Mouse (Mus musculus) embryonic facial prominence, embryonic 15.5 days (tissue): ENCODE measurements around the gene Il5. TPM values are rescaled to one million over a fixed set of nuclear protein-coding genes. Genes with fewer than 3 reads are reported as not detected.

ENCODE experiments used
- ATAC-seq: fragments of 200-750 bp; cut with Nextera tagmentation; 2 replicates; pipeline ENCODE4 v1.8.0; 2017; ENCODE audit warnings: low read depth, moderate TSS enrichment; ENCODE audit not compliant: insufficient number of reproducible peaks, low FRiP score, low TSS enrichment
- H3K27ac ChIP-seq: fragments of 300-500 bp; sonication (generic); replicated peaks from 2 replicates; pipeline ENCODE4 v1.5.1; 2015; ENCODE audit warnings: mild to moderate bottlenecking, inconsistent platforms
- H3K27me3 ChIP-seq: fragments of 300-500 bp; sonication (generic); 2 replicates; pipeline ENCODE4 v1.6.1; 2015; ENCODE audit warnings: inconsistent platforms
- H3K36me3 ChIP-seq: fragments of 300-500 bp; sonication (generic); 2 replicates; pipeline ENCODE4 v1.6.1; 2015; ENCODE audit warnings: mild to moderate bottlenecking, inconsistent platforms
- H3K4me1 ChIP-seq: fragments of 300-500 bp; sonication (generic); 2 replicates; pipeline ENCODE4 v1.6.1; 2015; ENCODE audit warnings: inconsistent platforms
- H3K4me2 ChIP-seq: fragments of 300-500 bp; sonication (generic); replicated peaks from 2 replicates; pipeline ENCODE4 v1.6.1; 2015; ENCODE audit warnings: mild to moderate bottlenecking, inconsistent platforms
- H3K4me3 ChIP-seq: fragments of 300-500 bp; sonication (generic); replicated peaks from 2 replicates; pipeline ENCODE4 v1.5.1; 2015; ENCODE audit warnings: mild to moderate bottlenecking, inconsistent platforms
- H3K9ac ChIP-seq: fragments of 300-500 bp; sonication (generic); 2 replicates; pipeline ENCODE4 v1.6.1; 2015; ENCODE audit warnings: inconsistent platforms
- H3K9me3 ChIP-seq: fragments of 300-500 bp; sonication (generic); replicated peaks from 2 replicates; pipeline ENCODE4 v1.6.1; 2016; ENCODE audit warnings: inconsistent platforms
- WGBS: fragments of 180-500 bp; shearing (Covaris S2); methylation state at CpG from one replicate; pipeline ENCODE4 v1.1.7; 2015; 5-methylcytosine and 5-hydroxymethylcytosine counted together
- microRNA-seq: library from miRNA; unstranded; fragments of <30 nt; microRNA quantifications from one replicate; pipeline ENCODE4, GENCODE M21; 2016; ENCODE audit warnings: borderline number of aligned reads
- polyA plus RNA-seq: library from polyadenylated mRNA; unstranded; fragments of >200 nt; fragmentation: Nextera tagmentation; extraction: Ambion mirVana; gene quantifications from 2 replicates; pipeline ENCODE4 v1.2.1, GENCODE M21; 2015

The Il5 gene
- polyA plus RNA-seq, 1 experiment from 2014 or later, result not detected

DNA sequence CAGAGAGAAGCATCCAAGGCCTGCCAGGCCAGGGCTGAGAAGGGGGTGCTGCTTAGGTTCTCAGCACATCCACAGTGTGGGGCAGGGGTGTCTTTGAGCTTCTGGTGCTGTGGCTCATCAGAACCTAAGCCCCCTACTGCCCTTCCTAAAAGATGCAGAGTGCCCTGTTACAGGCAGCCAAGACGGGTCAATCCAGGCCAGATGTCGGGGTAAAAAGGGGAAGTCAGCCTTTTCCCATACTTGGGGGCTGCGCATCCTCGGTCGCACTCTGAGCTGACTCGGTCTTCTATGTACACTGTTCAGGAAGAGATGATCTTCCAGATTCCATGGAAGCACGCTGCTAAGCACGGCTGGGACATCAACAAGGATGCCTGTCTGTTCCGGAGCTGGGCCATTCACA is 51.9 kb downstream of the Il5 start:
- 68% methylated on average over 9 of the region's 9 CpGs for WGBS
- Histone ChIP-seq H3K9me3 (no peaks in the 10 kb centered on the region), H3K27me3 (no peaks in the 10 kb centered on the region), H3K4me3 (no peak overlapping the region), H3K4me1 (peaks cover 20% of the 10 kb centered on the region), H3K9ac (no peak overlapping the region), H3K36me3 (peaks cover 25% of the 10 kb centered on the region), H3K27ac (no peak overlapping the region), H3K4me2 (no peak overlapping the region)
- no peak for ATAC-seq

GRCm38 (mm10) chr11:53773087-53773486 is 52.5 kb downstream of the Il5 start, which contains the start of gene Gm17334:
Gene Gm17334, minus strand, starts transcription at chr11:53773187.
- ATAC-seq, result no peak
- Histone ChIP-seq H3K9ac (no peak within 1 kb of the TSS), H3K27me3 (no peaks in the 10 kb centered on the region), H3K4me1 (peaks cover 20% of the 10 kb centered on the region), H3K4me2 (no peak within 1 kb of the TSS), H3K27ac (no peak within 1 kb of the TSS), H3K9me3 (no peaks in the 10 kb centered on the region), H3K4me3 (no peak within 1 kb of the TSS), H3K36me3 (peaks cover 27% of the 10 kb centered on the region)
- WGBS, result 83% methylated on average over 5 of the region's 5 CpGs

DNA sequence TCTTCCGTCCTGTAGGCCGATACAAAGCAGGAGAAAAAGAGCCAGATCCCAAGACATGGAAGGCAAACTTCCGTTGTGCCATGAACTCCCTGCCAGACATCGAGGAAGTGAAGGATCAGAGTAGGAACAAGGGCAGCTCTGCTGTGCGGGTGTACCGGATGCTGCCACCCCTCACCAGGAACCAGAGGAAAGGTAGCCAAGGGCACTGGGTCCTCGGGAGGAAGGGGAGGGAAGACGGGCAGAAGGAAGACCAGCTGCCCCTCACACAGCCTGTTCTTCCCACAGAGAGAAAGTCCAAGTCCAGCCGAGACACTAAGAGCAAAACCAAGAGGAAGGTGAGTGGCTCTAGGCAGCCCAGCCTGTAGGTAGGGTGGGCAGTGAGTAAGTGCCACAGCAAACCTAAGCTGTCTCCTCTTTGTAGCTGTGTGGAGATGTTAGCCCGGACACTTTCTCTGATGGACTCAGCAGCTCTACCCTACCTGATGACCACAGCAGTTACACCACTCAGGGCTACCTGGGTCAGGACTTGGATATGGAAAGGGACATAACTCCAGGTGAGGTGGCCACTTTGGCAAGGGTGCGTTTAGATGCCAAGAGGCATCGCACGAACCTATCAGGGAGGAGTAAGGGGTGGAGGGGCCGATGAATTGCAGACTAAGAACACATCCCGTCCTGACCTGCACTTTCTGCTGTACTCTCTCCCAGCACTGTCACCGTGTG is 53.2 kb downstream of the Il5 start:
- Histone ChIP-seq H3K27me3 (no peaks in the 10 kb centered on the region), H3K4me2 (no peak overlapping the region), H3K4me3 (no peak overlapping the region), H3K27ac (no peak overlapping the region), H3K9me3 (no peaks in the 10 kb centered on the region), H3K4me1 (peaks cover 20% of the 10 kb centered on the region), H3K36me3 (peaks cover 27% of the 10 kb centered on the region), H3K9ac (no peak overlapping the region)
- WGBS, result 87% methylated on average over 16 of the region's 16 CpGs
- no peak for ATAC-seq

Small RNA genes within 50 kb of the gene (microRNA-seq; reads per million reads assigned to microRNA genes)
- gene Mir7671, result not detected

Other genes starting within 250 kb of the Il5 start
- 0.18 TPM in 1 of 2 replicates, not detected in the other for gene Gm9945, start 240.6 kb upstream of the Il5 start, polyA plus RNA-seq
- gene Sowaha, start 240.5 kb upstream of the Il5 start, polyA plus RNA-seq, result 1.1 and 1.5 TPM in 2 replicates
- 46.1 and 47.9 TPM in 2 replicates for gene Sept8, start 201.5 kb upstream of the Il5 start, polyA plus RNA-seq
- gene Kif3a, start 153.4 kb upstream of the Il5 start, polyA plus RNA-seq, result 85.7 and 92.0 TPM in 2 replicates
- 1.9 and 2.6 TPM in 2 replicates for gene Il4, start 102.1 kb upstream of the Il5 start, polyA plus RNA-seq
- not detected in 2 replicates for gene Il13, start 86.1 kb upstream of the Il5 start, polyA plus RNA-seq
- 24.6 and 28.8 TPM in 2 replicates for gene Rad50, start 13.5 kb upstream of the Il5 start, polyA plus RNA-seq
- 14.8 and 16.2 TPM in 2 replicates for gene Irf1, start 49.2 kb downstream of the Il5 start, polyA plus RNA-seq
- gene Gm17334, start 52.4 kb downstream of the Il5 start, polyA plus RNA-seq, result 0.31 and 0.50 TPM in 2 replicates
- 1.3 and 1.6 TPM in 2 replicates for gene Gm12216, start 138.5 kb downstream of the Il5 start, polyA plus RNA-seq
- gene Slc22a5, start 170.9 kb downstream of the Il5 start, polyA plus RNA-seq, result 8.5 TPM in 2 replicates